ENCODE assay signal across 8 mouse cellular contexts in the genomic region with DNA sequence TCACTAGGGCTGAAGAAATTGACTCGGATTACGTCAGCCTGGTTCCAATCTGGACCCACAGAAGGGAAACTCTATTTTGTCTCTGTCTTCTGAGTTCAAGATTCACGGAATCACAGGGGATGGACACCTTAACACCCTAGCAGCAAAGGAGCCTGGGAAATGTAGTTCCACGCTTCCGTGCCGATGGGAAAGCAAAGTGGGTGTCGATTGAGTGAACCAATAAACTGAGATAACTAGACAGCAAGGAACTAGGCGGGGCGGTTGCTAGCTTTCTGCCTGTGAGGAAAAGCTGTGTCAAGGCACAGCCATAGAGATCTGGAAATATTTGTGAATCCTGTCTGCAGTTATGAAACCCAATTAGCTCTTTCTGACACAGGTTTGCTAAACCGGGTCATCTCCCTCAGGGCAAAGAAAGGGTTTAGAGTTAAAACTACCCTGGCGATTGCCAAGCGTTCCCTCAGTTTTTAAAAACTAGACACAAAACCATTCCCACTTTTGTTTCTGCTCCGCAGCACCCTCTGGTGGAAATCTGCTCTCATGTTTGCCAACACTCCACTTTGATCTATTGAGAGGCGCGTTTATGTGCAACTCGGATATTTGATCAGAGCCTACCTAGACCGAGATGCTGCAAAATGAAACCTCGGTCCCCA. TPM values are rescaled to one million over a fixed set of nuclear protein-coding genes. Genes with fewer than 3 reads are reported as not detected.
A peak's percentile ranks its signal among the peaks of the same experiment; 100 is the strongest.
DNase-seq lines count a peak whose midpoint lies in the region; ATAC-seq and TF ChIP-seq lines count a peak whose summit lies in the region.

No protein-coding gene starts in this region.

- WGBS in heart, embryonic 12.5 days, result 10% methylated on average over 18 of the region's 18 CpGs
- 6% methylated on average over 18 of the region's 18 CpGs for WGBS in kidney, postnatal 0 days
- 11% methylated on average over 18 of the region's 18 CpGs for WGBS in liver, embryonic 11.5 days
- 9% methylated on average over 18 of the region's 18 CpGs for WGBS in stomach, embryonic 14.5 days

- peaks cover 3% of the 10 kb centered on the region; the same call in 1 of the 2 replicates for H3K9me3 ChIP-seq in heart, embryonic 12.5 days (replicated peaks)
- no peaks in the 10 kb centered on the region for H3K9me3 ChIP-seq in kidney, postnatal 0 days (replicated peaks; ENCODE audit: low read length)
- no peaks in the 10 kb centered on the region for H3K9me3 ChIP-seq in liver, embryonic 11.5 days (ENCODE audit: control insufficient read depth, low read length)
- no peaks in the 10 kb centered on the region for H3K9me3 ChIP-seq in stomach, embryonic 14.5 days (ENCODE audit: control insufficient read depth, low read depth, low read length)

- H3K9ac ChIP-seq in heart, embryonic 12.5 days, result 0 out of 2 replicates have a peak overlapping the region, but pooled peaks have one; percentile 40
- peak overlapping the region; percentile 10; the same call in 1 of the 2 replicates for H3K9ac ChIP-seq in kidney, postnatal 0 days (ENCODE audit: low read depth, low read length)
- peak overlapping the region; percentile 57 for H3K9ac ChIP-seq in liver, embryonic 11.5 days (ENCODE audit: low read depth, low read length)
- H3K9ac ChIP-seq in stomach, embryonic 14.5 days (replicated peaks; ENCODE audit: low read depth, low read length), result no peak overlapping the region

- peak overlapping the region; percentile 72 for H3K27ac ChIP-seq in heart, embryonic 12.5 days (ENCODE audit: poor library complexity, severe bottlenecking)
- H3K27ac ChIP-seq in kidney, postnatal 0 days, result peak overlapping the region; percentile 77
- peak overlapping the region; percentile 55; the same call in 1 of the 2 replicates for H3K27ac ChIP-seq in liver, embryonic 11.5 days (ENCODE audit: low read depth, low read length)
- H3K27ac ChIP-seq in stomach, embryonic 14.5 days (ENCODE audit: low read length), result peak overlapping the region; percentile 23; the same call in 1 of the 2 replicates

- peak; percentile 80 for DNase-seq in CD4-positive helper T cell, adult 2 months (ENCODE audit: low read depth, low spot score)
- peak; percentile 42 for DNase-seq in brain, embryonic 18.5 days (ENCODE audit: low read depth, low spot score)
- peak; percentile 92 for DNase-seq in kidney, postnatal 0 days (ENCODE audit: low spot score)
- DNase-seq in liver, embryonic 11.5 days (ENCODE audit: low spot score), result peak; percentile 67
- peak; percentile 91 for DNase-seq in naive thymus-derived CD4-positive, alpha-beta T cell, adult 2 months (ENCODE audit: low read depth)

- ATAC-seq in erythroid progenitor cell, adult 5-6 weeks (replicated peaks; ENCODE audit: low FRiP score, poor library complexity, severe bottlenecking), result peak; percentile 81
- peak; percentile 81 for ATAC-seq in heart, embryonic 12.5 days (ENCODE audit: insufficient number of reproducible peaks, low FRiP score)
- ATAC-seq in kidney, postnatal 0 days (replicated peaks; ENCODE audit: low FRiP score, low read depth), result peak; percentile 76
- peak; percentile 90 for ATAC-seq in liver, embryonic 11.5 days (replicated peaks; ENCODE audit: low FRiP score)
- ATAC-seq in stomach, embryonic 14.5 days (ENCODE audit: insufficient number of reproducible peaks, insufficient read depth, low FRiP score, low read depth), result peak; percentile 81

- no peaks in the 10 kb centered on the region for H3K36me3 ChIP-seq in heart, embryonic 12.5 days
- H3K36me3 ChIP-seq in kidney, postnatal 0 days (ENCODE audit: insufficient read depth, low read length), result no peaks in the 10 kb centered on the region
- no peaks in the 10 kb centered on the region for H3K36me3 ChIP-seq in liver, embryonic 11.5 days (ENCODE audit: control insufficient read depth, insufficient read depth, low read length)
- no peaks in the 10 kb centered on the region for H3K36me3 ChIP-seq in stomach, embryonic 14.5 days (ENCODE audit: control insufficient read depth, insufficient read depth, low read length)

- peak; percentile 80 for TF ChIP-seq CTCF in kidney, postnatal 0 days (IDR thresholded peaks at IDR 0.05; ENCODE audit: low read depth)

- H3K4me3 ChIP-seq in heart, embryonic 12.5 days, result peak overlapping the region; percentile 51
- H3K4me3 ChIP-seq in kidney, postnatal 0 days (replicated peaks; ENCODE audit: low read depth, low read length), result peak overlapping the region; percentile 24
- H3K4me3 ChIP-seq in liver, embryonic 11.5 days (ENCODE audit: low read depth, low read length), result peak overlapping the region; percentile 45
- H3K4me3 ChIP-seq in stomach, embryonic 14.5 days (ENCODE audit: low read depth, low read length), result peak overlapping the region; percentile 27

- H3K27me3 ChIP-seq in heart, embryonic 12.5 days (replicated peaks), result no peaks in the 10 kb centered on the region
- H3K27me3 ChIP-seq in kidney, postnatal 0 days (ENCODE audit: insufficient read depth, low read length), result no peaks in the 10 kb centered on the region
- no peaks in the 10 kb centered on the region for H3K27me3 ChIP-seq in liver, embryonic 11.5 days (replicated peaks; ENCODE audit: control insufficient read depth, insufficient read depth, low read length)
- no peaks in the 10 kb centered on the region for H3K27me3 ChIP-seq in stomach, embryonic 14.5 days (ENCODE audit: control insufficient read depth, insufficient read depth, low read length)

- H3K4me1 ChIP-seq in heart, embryonic 12.5 days (replicated peaks), result peaks cover 12% of the 10 kb centered on the region; the same call in 1 of the 2 replicates
- H3K4me1 ChIP-seq in kidney, postnatal 0 days (replicated peaks; ENCODE audit: insufficient read depth, low read length), result peaks cover 6% of the 10 kb centered on the region; the same call in 1 of the 2 replicates
- peaks cover 4% of the 10 kb centered on the region; the same call in 1 of the 2 replicates for H3K4me1 ChIP-seq in liver, embryonic 11.5 days (replicated peaks; ENCODE audit: control insufficient read depth, insufficient read depth, low read length)
- H3K4me1 ChIP-seq in stomach, embryonic 14.5 days (ENCODE audit: control insufficient read depth, insufficient read depth, low read length), result no peaks in the 10 kb centered on the region

- H3K4me2 ChIP-seq in heart, embryonic 12.5 days, result peak overlapping the region; percentile 86
- H3K4me2 ChIP-seq in kidney, postnatal 0 days (ENCODE audit: low read length), result peak overlapping the region; percentile 57
- peak overlapping the region; percentile 74 for H3K4me2 ChIP-seq in liver, embryonic 11.5 days
- H3K4me2 ChIP-seq in stomach, embryonic 14.5 days (replicated peaks; ENCODE audit: low read depth, low read length), result peak overlapping the region; percentile 56

RNA-seq across cellular contexts. Expression of a gene that starts 7.0 kb away (rescaled TPM):
- 28.5 and 35.2 TPM in 2 replicates for total RNA-seq in erythroid progenitor cell, adult 5-6 weeks (2015; ENCODE audit: low replicate concordance)
- total RNA-seq in erythroid progenitor cell, adult 5-6 weeks (2017; ENCODE audit: low replicate concordance), result 12.9 and 19.3 TPM in 2 replicates
- polyA plus RNA-seq in heart, embryonic 12.5 days (2016; fragmentation: Nextera tagmentation; extraction: Ambion mirVana), result 32.5 and 33.1 TPM in 2 replicates
- 59.0 and 63.1 TPM in 2 replicates for polyA plus RNA-seq in kidney, postnatal 0 days (2015; fragmentation: Nextera tagmentation; extraction: Ambion mirVana)
- 20.6 and 21.8 TPM in 2 replicates for polyA plus RNA-seq in liver, embryonic 11.5 days (2014; fragmentation: Nextera tagmentation; extraction: Ambion mirVana)
- polyA plus RNA-seq in stomach, embryonic 14.5 days (2014; fragmentation: Nextera tagmentation; extraction: Ambion mirVana), result 32.4 and 33.8 TPM in 2 replicates

RNA-seq across cellular contexts. Expression of a gene that starts 35.7 kb away (rescaled TPM):
- total RNA-seq in erythroid progenitor cell, adult 5-6 weeks (2015; ENCODE audit: low replicate concordance), result 0.36 and 1.7 TPM in 2 replicates
- under 0.01 and 1.1 TPM in 2 replicates for total RNA-seq in erythroid progenitor cell, adult 5-6 weeks (2017; ENCODE audit: low replicate concordance)
- 4.5 and 5.7 TPM in 2 replicates for polyA plus RNA-seq in heart, embryonic 12.5 days (2016; fragmentation: Nextera tagmentation; extraction: Ambion mirVana)
- 8.1 and 9.2 TPM in 2 replicates for polyA plus RNA-seq in kidney, postnatal 0 days (2015; fragmentation: Nextera tagmentation; extraction: Ambion mirVana)
- 1.9 and 2.2 TPM in 2 replicates for polyA plus RNA-seq in liver, embryonic 11.5 days (2014; fragmentation: Nextera tagmentation; extraction: Ambion mirVana)
- polyA plus RNA-seq in stomach, embryonic 14.5 days (2014; fragmentation: Nextera tagmentation; extraction: Ambion mirVana), result 7.9 and 9.2 TPM in 2 replicates

Comparison
In these comparisons a context has a peak if more than half of its experiments do, and no peak if none do; other contexts are left out.
1. Peak in every context shown above with its lines: DNase-seq, ATAC-seq, H3K4me3 ChIP-seq and H3K27ac ChIP-seq.
2. DNase-seq: peak in every context shown above with its lines; median percentile 92 in kidney, postnatal 0 days; 91 in naive thymus-derived CD4-positive, alpha-beta T cell, adult 2 months; 80 in CD4-positive helper T cell, adult 2 months; 67 in liver, embryonic 11.5 days; 42 in brain, embryonic 18.5 days.
3. H3K27ac ChIP-seq: peak in every context shown above with its lines; median percentile 77 in kidney, postnatal 0 days; 72 in heart, embryonic 12.5 days; 55 in liver, embryonic 11.5 days; 23 in stomach, embryonic 14.5 days.